Mouse (Mus musculus): ENCODE results near the gene Pus7l.
"Not testable (repeated sequence)": the region's sequence is repeated elsewhere in the genome, so short reads cannot be mapped to it uniquely, and the experiment has no call there.

Gene Pus7l

GRCm38 (mm10) chr15:94542567-94543408, 559 bp downstream of the Pus7l start:
- no peak for DNase-seq (ENCODE audit: extremely low spot score)

GRCm38 (mm10) chr15:94539296-94539695, 4.1 kb downstream of the Pus7l start:
- no peak for DNase-seq (ENCODE audit: extremely low spot score)

GRCm38 (mm10) chr15:94535521-94535920, 7.8 kb downstream of the Pus7l start:
- DNase-seq (ENCODE audit: extremely low spot score) = no peak

- no peak for DNase-seq (ENCODE audit: extremely low spot score)
These were observed 10.4 kb downstream of the Pus7l start for GRCm38 (mm10) chr15:94532956-94533355.

GRCm38 (mm10) chr15:94532306-94532705, 11.0 kb downstream of the Pus7l start:
- DNase-seq (ENCODE audit: extremely low spot score) = no peak

GRCm38 (mm10) chr15:94530519-94530918, 12.8 kb downstream of the Pus7l start:
- DNase-seq (ENCODE audit: extremely low spot score) = no peak

- no peak for DNase-seq (ENCODE audit: extremely low spot score)
These were observed 18.4 kb downstream of the Pus7l start for GRCm38 (mm10) chr15:94524956-94525355.

GRCm38 (mm10) chr15:94523251-94523650, 20.1 kb downstream of the Pus7l start:
- DNase-seq (ENCODE audit: extremely low spot score) = no peak

- DNase-seq (ENCODE audit: extremely low spot score) = no peak
These were observed 22.4 kb downstream of the Pus7l start for GRCm38 (mm10) chr15:94520959-94521358.

- DNase-seq (ENCODE audit: extremely low spot score) = peak; percentile 54
These were observed 23.0 kb downstream of the Pus7l start for GRCm38 (mm10) chr15:94520205-94520900.

GRCm38 (mm10) chr15:94517913-94518491, 25.3 kb downstream of the Pus7l start:
- no peak for DNase-seq (ENCODE audit: extremely low spot score)

GRCm38 (mm10) chr15:94503451-94504215, 39.7 kb downstream of the Pus7l start:
- DNase-seq (ENCODE audit: extremely low spot score) = no peak

- no peak for DNase-seq (ENCODE audit: extremely low spot score)
These were observed 44.1 kb downstream of the Pus7l start for GRCm38 (mm10) chr15:94499260-94499659.

GRCm38 (mm10) chr15:94495936-94496335, 47.4 kb downstream of the Pus7l start:
- DNase-seq (ENCODE audit: extremely low spot score) = no peak

- DNase-seq (ENCODE audit: extremely low spot score) = no peak
These were observed 48.9 kb downstream of the Pus7l start for GRCm38 (mm10) chr15:94494445-94494844.

GRCm38 (mm10) chr15:94489433-94489832, 53.9 kb downstream of the Pus7l start:
- DNase-seq (ENCODE audit: extremely low spot score) = no peak

GRCm38 (mm10) chr15:94488028-94488427, 55.3 kb downstream of the Pus7l start:
- DNase-seq (ENCODE audit: extremely low spot score) = not testable (repeated sequence)

- no peak for DNase-seq (ENCODE audit: extremely low spot score)
These were observed 60.8 kb downstream of the Pus7l start for GRCm38 (mm10) chr15:94482555-94482954.

- DNase-seq (ENCODE audit: extremely low spot score) = no peak
These were observed 62.6 kb downstream of the Pus7l start for GRCm38 (mm10) chr15:94480792-94481191.

GRCm38 (mm10) chr15:94480248-94480647, 63.1 kb downstream of the Pus7l start:
- DNase-seq (ENCODE audit: extremely low spot score) = no peak

- no peak for DNase-seq (ENCODE audit: extremely low spot score)
These were observed 63.7 kb downstream of the Pus7l start for GRCm38 (mm10) chr15:94479513-94480136.

Data from embryo, embryonic 9.5 days (tissue).